Mouse (Mus musculus) megakaryocyte-erythroid progenitor cell, adult 5-6 weeks (primary cell): ENCODE data around the gene Gjb3. TPM values are rescaled to one million over a fixed set of nuclear protein-coding genes. Genes with fewer than 3 reads are reported as not detected.

Experiments used
- ATAC-seq: replicated peaks from 2 replicates; pipeline ENCODE4 v1.8.0; 2016; ENCODE audit warnings: mild to moderate bottlenecking, inconsistent platforms; ENCODE audit not compliant: severe bottlenecking, poor library complexity, low FRiP score, low TSS enrichment
- total RNA-seq, 2 experiments: library from RNA; stranded (forward) in 1 of 2; stranded (reverse) in 1 of 2; fragments of 200-1000, 215-1000 nt in 1 of 2; fragments of >200 nt in 1 of 2; fragmentation: Nextera tagmentation in 1 of 2; gene quantifications; 2 replicates each; pipeline ENCODE4 v1.2.3; 2014 to 2017

The Gjb3 gene
- total RNA-seq, 2 experiments from 2014 or later = not detected

- ATAC-seq = no peak
Measured at GRCm38 (mm10) chr4:127303796-127304195, 26.8 kb downstream of the Gjb3 start.

- no peak for ATAC-seq
Measured at GRCm38 (mm10) chr4:127300503-127300902, 30.1 kb downstream of the Gjb3 start.

GRCm38 (mm10) chr4:127292631-127293030 is 38.0 kb downstream of the Gjb3 start:
- ATAC-seq = no peak

GRCm38 (mm10) chr4:127289039-127289548 is 41.5 kb downstream of the Gjb3 start:
- ATAC-seq = no peak

GRCm38 (mm10) chr4:127286907-127287306 is 43.7 kb downstream of the Gjb3 start:
- no peak for ATAC-seq

- no peak for ATAC-seq
Measured at GRCm38 (mm10) chr4:127279241-127279640, 51.4 kb downstream of the Gjb3 start.

- no peak for ATAC-seq
Measured at GRCm38 (mm10) chr4:127278451-127279001, 52.1 kb downstream of the Gjb3 start.

Other genes starting within 250 kb of the Gjb3 start
- 5.3 and 8.9 TPM in 2 replicates for gene Tmem35b, start 207.2 kb downstream of the Gjb3 start, total RNA-seq (2014; fragmentation: Nextera tagmentation)
- 6.2 and 7.9 TPM in 2 replicates for gene Tmem35b, start 207.2 kb downstream of the Gjb3 start, total RNA-seq (2017)
- not detected in 2 replicates for gene Dlgap3, start 161.6 kb downstream of the Gjb3 start, total RNA-seq (2014; fragmentation: Nextera tagmentation)
- gene Dlgap3, start 161.6 kb downstream of the Gjb3 start, total RNA-seq (2017) = not detected in 2 replicates
- gene Smim12, start 87.1 kb downstream of the Gjb3 start, total RNA-seq (2014; fragmentation: Nextera tagmentation) = 22.7 and 25.5 TPM in 2 replicates
- gene Smim12, start 87.1 kb downstream of the Gjb3 start, total RNA-seq (2017) = 28.9 and 29.2 TPM in 2 replicates
- gene Gja4, start 16.8 kb downstream of the Gjb3 start, total RNA-seq (2014; fragmentation: Nextera tagmentation) = not detected in 2 replicates
- not detected in 2 replicates for gene Gja4, start 16.8 kb downstream of the Gjb3 start, total RNA-seq (2017)
- not detected in 2 replicates for gene Gjb4, start 23.2 kb upstream of the Gjb3 start, total RNA-seq (2014; fragmentation: Nextera tagmentation)
- gene Gjb4, start 23.2 kb upstream of the Gjb3 start, total RNA-seq (2017) = not detected in 2 replicates
- gene Gjb5, start 27.3 kb upstream of the Gjb3 start, total RNA-seq (2014; fragmentation: Nextera tagmentation) = not detected in 2 replicates
- not detected in 2 replicates for gene Gjb5, start 27.3 kb upstream of the Gjb3 start, total RNA-seq (2017)